Mouse (Mus musculus) liver, embryonic 11.5 days (tissue): ENCODE measurements around the gene Dcun1d3. TPM values are rescaled to one million over a fixed set of nuclear protein-coding genes. Genes with fewer than 3 reads are reported as not detected.

Experiments used
- ATAC-seq: fragments of 200-750 bp; cut with Nextera tagmentation; replicated peaks from 2 replicates; pipeline ENCODE4 v1.8.0; 2017; ENCODE audit warnings: moderate number of reproducible peaks, mild to moderate bottlenecking, moderate TSS enrichment, moderate library complexity; ENCODE audit not compliant: low FRiP score
- DNase-seq: peaks from one replicate; pipeline ENCODE4 v3.0.0-alpha.2; 2017; ENCODE audit warnings: low spot score
- H3K27ac ChIP-seq: fragments of 300-500 bp; sonication (generic); 2 replicates; pipeline ENCODE4 v1.5.1; 2014; ENCODE audit warnings: mild to moderate bottlenecking, low read depth, low read length, control low read depth
- H3K27me3 ChIP-seq: fragments of 300-500 bp; sonication (generic); replicated peaks from 2 replicates; pipeline ENCODE4 v1.6.1; 2014; ENCODE audit warnings: low read length, mixed read lengths; ENCODE audit not compliant: control insufficient read depth, insufficient read depth
- H3K36me3 ChIP-seq: fragments of 300-500 bp; sonication (generic); 2 replicates; pipeline ENCODE4 v1.6.1; 2014; ENCODE audit warnings: mild to moderate bottlenecking, low read length, moderate library complexity, mixed read lengths; ENCODE audit not compliant: control insufficient read depth, insufficient read depth
- H3K4me1 ChIP-seq: fragments of 300-500 bp; sonication (generic); replicated peaks from 2 replicates; pipeline ENCODE4 v1.6.1; 2014; ENCODE audit warnings: low read length, mixed read lengths; ENCODE audit not compliant: control insufficient read depth, insufficient read depth
- H3K4me2 ChIP-seq: fragments of 300-500 bp; sonication (generic); 2 replicates; pipeline ENCODE4 v1.6.1; 2014; ENCODE audit warnings: mild to moderate bottlenecking, control low read depth, moderate library complexity
- H3K4me3 ChIP-seq: fragments of 300-500 bp; sonication (generic); 2 replicates; pipeline ENCODE4 v1.5.1; 2014; ENCODE audit warnings: low read depth, low read length, control low read depth
- H3K9ac ChIP-seq: fragments of 300-500 bp; sonication (generic); 2 replicates; pipeline ENCODE4 v1.6.1; 2014; ENCODE audit warnings: low read depth, low read length, control low read depth
- H3K9me3 ChIP-seq: fragments of 300-500 bp; sonication (generic); 2 replicates; pipeline ENCODE4 v1.6.1; 2016; ENCODE audit warnings: low read length, inconsistent platforms, mixed read lengths; ENCODE audit not compliant: control insufficient read depth
- WGBS: fragments of 180-500 bp; shearing (Covaris S2); extraction: QIAGEN DNeasy Blood & Tissue Kit; methylation state at CpG from one replicate; pipeline ENCODE4 v1.1.7; 2014; 5-methylcytosine and 5-hydroxymethylcytosine counted together
- polyA plus RNA-seq: library from polyadenylated mRNA; unstranded; fragments of >200 nt; fragmentation: Nextera tagmentation; extraction: Ambion mirVana; gene quantifications from 2 replicates; pipeline ENCODE4 v1.2.1, GENCODE M21; 2014

The Dcun1d3 gene
- polyA plus RNA-seq, 1 experiment from 2014 or later: 3.4 TPM

DNA sequence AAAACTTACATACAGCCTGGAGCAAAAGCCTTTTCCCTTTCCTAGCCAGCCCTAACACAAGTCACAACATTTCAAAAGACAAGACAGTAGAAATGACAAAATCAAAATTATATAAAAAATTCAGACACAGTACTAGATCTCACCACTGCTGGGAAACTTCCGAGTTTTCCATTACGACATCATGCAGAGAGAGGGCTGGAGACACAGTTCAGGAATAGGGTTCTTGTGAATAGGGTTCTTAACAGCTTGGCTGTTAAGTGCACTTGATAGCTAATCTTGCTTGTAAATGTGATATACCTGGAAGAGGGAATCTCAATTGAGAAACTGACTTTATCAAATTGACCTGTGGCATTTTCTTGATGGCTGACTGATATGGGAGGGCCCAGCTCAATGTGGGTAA lies 14.9 kb downstream of the Dcun1d3 start:
- H3K27ac ChIP-seq: no peak overlapping the region
- WGBS: 86% methylated on average over 2 of the region's 2 CpGs
- no peak for ATAC-seq

DNA sequence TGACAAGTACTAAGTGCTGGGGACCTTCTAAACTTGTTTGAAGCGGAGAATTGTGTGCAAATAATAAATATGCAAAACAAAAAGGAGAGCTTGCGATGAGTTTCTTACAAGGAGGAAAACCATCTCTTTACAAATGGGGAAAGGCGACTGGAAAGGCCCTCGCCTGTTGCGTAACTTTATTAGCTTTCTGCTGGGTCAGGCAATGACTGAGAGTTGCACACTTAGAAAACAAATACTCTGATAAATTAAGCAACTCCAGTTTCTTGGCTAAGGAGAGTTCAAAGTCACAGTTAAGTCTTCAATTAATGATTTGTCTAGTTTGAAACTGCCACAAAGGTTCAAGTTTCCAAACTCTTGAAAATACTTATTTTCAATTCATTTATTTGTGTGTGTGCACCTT lies 15.8 kb downstream of the Dcun1d3 start:
- H3K9ac ChIP-seq: no peak overlapping the region
- H3K4me1 ChIP-seq: no peaks in the 10 kb centered on the region
- H3K4me2 ChIP-seq: no peak overlapping the region
- DNase-seq (no peak), ATAC-seq (no peak)
- no peak overlapping the region for H3K4me3 ChIP-seq
- H3K36me3 ChIP-seq: no peaks in the 10 kb centered on the region
- H3K27ac ChIP-seq: no peak overlapping the region
- no peaks in the 10 kb centered on the region for H3K9me3 ChIP-seq
- no peaks in the 10 kb centered on the region for H3K27me3 ChIP-seq
- WGBS: 88% methylated on average over 5 of the region's 5 CpGs

More for the DNA sequence above, 14.9 kb downstream of the Dcun1d3 start:
- H3K36me3 ChIP-seq: no peaks in the 10 kb centered on the region
- DNase-seq: no peak
- H3K9me3 ChIP-seq: no peaks in the 10 kb centered on the region
- H3K4me2 ChIP-seq: no peak overlapping the region
- H3K4me1 ChIP-seq: no peaks in the 10 kb centered on the region
- H3K27me3 ChIP-seq: no peaks in the 10 kb centered on the region
- no peak overlapping the region for H3K4me3 ChIP-seq
- H3K9ac ChIP-seq: no peak overlapping the region

DNA sequence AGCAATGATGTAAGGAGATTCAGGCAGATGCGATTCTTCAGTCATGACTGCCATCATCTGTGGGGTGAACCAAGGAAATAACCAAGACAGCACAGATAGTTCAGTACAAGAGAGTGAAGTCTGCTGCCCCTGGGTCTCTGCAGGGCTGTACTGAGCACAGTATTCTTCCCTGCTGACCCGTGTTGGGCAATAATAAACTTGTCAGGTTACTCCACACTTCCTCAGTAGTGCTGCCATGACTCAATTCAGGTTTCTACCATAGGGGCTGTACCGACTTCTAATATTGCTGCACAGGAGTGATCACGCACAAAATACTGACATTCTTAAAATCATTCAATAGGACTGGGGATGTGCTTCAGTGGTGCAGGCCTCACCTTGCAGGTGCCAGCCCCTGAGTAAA lies 16.9 kb downstream of the Dcun1d3 start:
- Histone ChIP-seq H3K4me2 (no peak overlapping the region), H3K4me1 (no peaks in the 10 kb centered on the region), H3K36me3 (no peaks in the 10 kb centered on the region), H3K9me3 (no peaks in the 10 kb centered on the region), H3K27ac (no peak overlapping the region), H3K4me3 (no peak overlapping the region), H3K27me3 (no peaks in the 10 kb centered on the region), H3K9ac (no peak overlapping the region)
- ATAC-seq (no peak), DNase-seq (no peak)
- WGBS: 78% methylated on average over 4 of the region's 4 CpGs

DNA sequence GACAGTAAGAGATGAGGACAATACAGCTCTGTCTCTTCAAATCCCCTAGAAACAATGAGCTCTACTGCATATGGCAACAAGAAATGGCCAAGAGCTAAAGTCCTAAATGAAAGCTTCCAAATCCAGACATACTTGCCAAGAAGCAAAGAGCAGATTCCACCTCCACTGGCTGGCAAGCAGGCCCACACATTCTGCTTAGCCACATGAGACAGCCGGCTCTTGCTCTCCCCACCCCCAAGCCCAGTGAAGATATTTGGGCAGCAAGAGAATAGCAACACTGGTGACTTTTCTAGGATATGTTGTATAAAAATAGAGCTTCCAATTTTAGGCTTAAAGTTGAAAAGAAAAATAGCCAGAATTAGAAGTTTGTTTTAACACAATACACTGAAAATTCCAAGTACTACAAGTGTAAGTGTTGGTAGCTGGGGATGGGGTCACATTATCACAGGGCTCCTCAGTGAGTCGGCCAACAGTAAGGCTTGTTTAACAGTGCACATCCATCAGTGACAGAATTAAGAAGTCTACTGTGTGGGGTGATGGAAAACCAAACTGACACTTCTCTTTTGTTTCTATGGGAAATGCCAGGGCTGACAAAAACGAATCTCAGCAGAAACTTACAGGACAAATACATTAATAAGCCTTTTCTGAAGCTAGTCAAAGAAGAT lies 20.2 kb downstream of the Dcun1d3 start:
- no peaks in the 10 kb centered on the region for H3K4me1 ChIP-seq
- H3K27ac ChIP-seq: no peak overlapping the region
- no peak overlapping the region for H3K4me2 ChIP-seq
- no peaks in the 10 kb centered on the region for H3K36me3 ChIP-seq
- no peaks in the 10 kb centered on the region for H3K27me3 ChIP-seq
- DNase-seq: no peak
- H3K9me3 ChIP-seq: no peaks in the 10 kb centered on the region
- 53% methylated on average over 3 of the region's 3 CpGs for WGBS
- no peak overlapping the region for H3K9ac ChIP-seq
- no peak for ATAC-seq
- H3K4me3 ChIP-seq: no peak overlapping the region

DNA sequence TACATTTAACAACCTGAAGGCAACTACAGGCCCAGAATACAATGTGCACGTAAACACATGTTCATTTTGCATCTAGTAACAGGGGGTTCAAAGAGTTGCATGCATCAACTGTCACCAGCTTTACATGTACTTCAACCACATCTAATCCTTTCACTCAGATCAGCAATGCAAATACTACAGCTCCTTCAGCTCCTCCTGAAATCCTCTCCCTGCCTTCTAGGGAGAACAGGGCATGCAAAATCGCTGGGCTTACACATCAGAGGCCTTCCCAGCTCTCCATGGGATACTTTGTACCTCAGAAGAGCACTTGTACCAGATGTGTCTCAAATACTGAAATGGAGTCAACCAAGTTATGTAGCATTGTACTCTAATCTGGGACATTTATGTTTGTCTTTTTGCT lies 23.0 kb downstream of the Dcun1d3 start:
- H3K9ac ChIP-seq: no peak overlapping the region
- no peaks in the 10 kb centered on the region for H3K9me3 ChIP-seq
- no peaks in the 10 kb centered on the region for H3K36me3 ChIP-seq
- no peaks in the 10 kb centered on the region for H3K27me3 ChIP-seq
- 60% methylated on average over 2 of the region's 2 CpGs for WGBS
- ATAC-seq: no peak
- H3K4me2 ChIP-seq: no peak overlapping the region
- no peak for DNase-seq
- H3K27ac ChIP-seq: no peak overlapping the region
- no peaks in the 10 kb centered on the region for H3K4me1 ChIP-seq
- no peak overlapping the region for H3K4me3 ChIP-seq

DNA sequence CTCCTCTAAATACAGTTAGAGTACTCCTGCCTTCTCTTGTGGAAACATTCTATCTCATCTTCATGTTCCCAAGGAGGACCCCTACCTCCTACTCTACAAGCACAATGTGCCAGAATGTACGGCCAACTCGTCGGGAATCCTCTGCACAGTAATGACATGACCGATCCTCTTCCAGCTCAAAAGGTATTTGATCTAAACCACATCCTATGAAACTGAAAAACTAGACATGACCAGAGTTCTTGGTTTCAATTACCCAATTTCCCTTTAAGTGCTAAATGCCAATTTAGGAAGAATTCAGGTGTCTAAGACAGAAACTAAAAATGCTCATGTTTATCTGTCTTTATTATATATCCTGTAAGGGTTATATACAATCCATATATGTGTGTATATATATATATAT lies 23.9 kb downstream of the Dcun1d3 start:
- Histone ChIP-seq H3K4me1 (no peaks in the 10 kb centered on the region), H3K9ac (no peak overlapping the region), H3K9me3 (no peaks in the 10 kb centered on the region), H3K27me3 (no peaks in the 10 kb centered on the region), H3K4me2 (no peak overlapping the region), H3K27ac (no peak overlapping the region), H3K36me3 (no peaks in the 10 kb centered on the region), H3K4me3 (no peak overlapping the region)
- ATAC-seq (no peak), DNase-seq (no peak)
- WGBS: 91% methylated on average over 4 of the region's 4 CpGs

DNA sequence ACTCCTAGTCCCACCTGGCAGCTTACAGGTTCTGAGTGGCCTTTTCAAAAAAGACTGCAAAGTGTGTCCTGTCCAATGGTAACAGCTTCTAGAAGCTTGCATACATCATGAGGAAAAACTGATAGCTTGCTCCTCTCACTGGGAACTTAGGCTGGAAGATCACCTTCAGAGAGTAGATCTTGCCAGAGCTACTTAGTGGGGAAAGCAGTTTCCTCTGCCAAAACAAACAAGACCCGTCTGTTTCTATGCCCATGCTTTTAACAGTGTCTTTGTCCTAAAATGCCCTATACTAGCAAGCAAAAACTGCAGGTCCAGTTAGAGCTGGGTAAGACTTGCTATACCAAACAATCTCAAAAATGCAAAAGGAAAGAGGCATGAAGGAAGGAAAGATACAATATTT lies 30.0 kb downstream of the Dcun1d3 start:
- no peaks in the 10 kb centered on the region for H3K27me3 ChIP-seq
- WGBS: 76% methylated on average over 1 of the region's 1 CpGs
- no peaks in the 10 kb centered on the region for H3K9me3 ChIP-seq
- DNase-seq: no peak
- no peak overlapping the region for H3K9ac ChIP-seq
- H3K4me3 ChIP-seq: no peak overlapping the region
- no peak overlapping the region for H3K27ac ChIP-seq
- H3K4me2 ChIP-seq: no peak overlapping the region
- H3K4me1 ChIP-seq: peaks cover 17% of the 10 kb centered on the region
- ATAC-seq: no peak
- H3K36me3 ChIP-seq: no peaks in the 10 kb centered on the region

DNA sequence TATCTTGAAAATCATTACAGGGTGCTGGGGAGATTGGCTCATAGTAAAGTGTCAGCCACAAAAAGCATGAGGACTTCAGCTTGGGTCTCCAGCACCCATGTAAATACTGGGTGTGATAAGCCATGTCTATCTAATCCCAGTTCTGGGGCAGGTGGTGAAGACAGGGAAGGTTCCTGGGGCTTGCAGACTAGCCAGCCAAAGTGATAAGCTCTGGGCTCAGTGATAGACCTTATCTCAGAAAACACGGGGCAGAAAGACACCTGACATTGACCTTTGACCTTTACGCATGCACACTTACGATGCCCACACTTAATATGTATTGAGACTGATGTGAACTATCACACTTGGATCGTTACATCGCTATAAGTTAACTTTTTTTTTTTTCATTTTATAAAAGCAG lies 31.6 kb downstream of the Dcun1d3 start:
- H3K4me3 ChIP-seq: no peak overlapping the region
- no peak overlapping the region for H3K9ac ChIP-seq
- H3K9me3 ChIP-seq: no peaks in the 10 kb centered on the region
- H3K27me3 ChIP-seq: no peaks in the 10 kb centered on the region
- peaks cover 20% of the 10 kb centered on the region for H3K4me1 ChIP-seq
- H3K27ac ChIP-seq: no peak overlapping the region
- ATAC-seq: peak; percentile 74
- WGBS: 65% methylated on average over 5 of the region's 5 CpGs
- no peak for DNase-seq
- no peaks in the 10 kb centered on the region for H3K36me3 ChIP-seq
- H3K4me2 ChIP-seq: no peak overlapping the region

DNA sequence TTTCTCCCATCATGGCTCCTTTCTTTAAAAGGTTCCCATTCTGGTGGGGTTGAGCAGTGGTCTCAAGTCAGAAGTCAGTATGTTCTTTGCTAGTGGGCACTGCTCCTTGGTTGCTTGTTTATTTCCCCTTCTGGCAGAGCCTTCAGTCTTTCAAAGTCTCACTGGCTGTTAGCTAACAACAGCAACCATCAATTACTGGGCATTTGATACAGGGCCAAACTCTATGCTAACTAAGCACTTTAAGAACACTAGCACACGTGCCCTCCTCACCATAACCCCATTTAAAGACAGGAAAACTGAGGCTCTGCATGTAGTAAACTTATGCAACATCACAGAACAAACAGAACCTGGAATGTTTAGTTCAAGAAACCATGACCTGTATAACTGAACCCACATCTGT lies 33.9 kb downstream of the Dcun1d3 start:
- no peak overlapping the region for H3K4me2 ChIP-seq
- H3K4me3 ChIP-seq: no peak overlapping the region
- 0 out of 2 replicates have a peak overlapping the region, but pooled peaks have one; percentile 11 for H3K27ac ChIP-seq
- H3K9me3 ChIP-seq: no peaks in the 10 kb centered on the region
- no peak for DNase-seq
- peaks cover 2% of the 10 kb centered on the region for H3K36me3 ChIP-seq
- H3K27me3 ChIP-seq: no peaks in the 10 kb centered on the region
- peaks cover 20% of the 10 kb centered on the region for H3K4me1 ChIP-seq
- WGBS: 57% methylated on average over 1 of the region's 1 CpGs
- H3K9ac ChIP-seq: no peak overlapping the region
- ATAC-seq: no peak
